Mouse (Mus musculus) hindbrain, embryonic 11.5 days (tissue): ENCODE data around the gene A230050P20Rik. TPM values are rescaled to one million over a fixed set of nuclear protein-coding genes. Genes with fewer than 3 reads are reported as not detected.

ENCODE experiments used
- polyA plus RNA-seq: library from polyadenylated mRNA; unstranded; fragments of >200 nt; fragmentation: Nextera tagmentation; extraction: Ambion mirVana; gene quantifications from 2 replicates; pipeline ENCODE4 v1.2.1, GENCODE M21; 2014

A230050P20Rik gene
- polyA plus RNA-seq, 1 experiment from 2014 or later = 0.97 TPM

Other genes with a start within 250 kb of the A230050P20Rik start
- gene Ubl5, start 225.8 kb upstream of the A230050P20Rik start, polyA plus RNA-seq = 448 and 456 TPM in 2 replicates
- 12.6 and 14.3 TPM in 2 replicates for gene Fbxl12, start 223.9 kb upstream of the A230050P20Rik start, polyA plus RNA-seq
- 65.2 and 65.9 TPM in 2 replicates for gene Pin1, start 216.5 kb upstream of the A230050P20Rik start, polyA plus RNA-seq
- 64.4 and 65.1 TPM in 2 replicates for gene Olfm2, start 122.3 kb upstream of the A230050P20Rik start, polyA plus RNA-seq
- 0.32 and 0.66 TPM in 2 replicates for gene Col5a3, start 53.6 kb upstream of the A230050P20Rik start, polyA plus RNA-seq
- gene Rdh8, start 50.1 kb upstream of the A230050P20Rik start, polyA plus RNA-seq = not detected in 2 replicates
- gene Angptl6, start 11.1 kb downstream of the A230050P20Rik start, polyA plus RNA-seq = 4.3 and 4.9 TPM in 2 replicates
- gene Ppan, start 19.5 kb downstream of the A230050P20Rik start, polyA plus RNA-seq = 55.9 and 57.8 TPM in 2 replicates
- 342 and 364 TPM in 2 replicates for gene Eif3g, start 30.0 kb downstream of the A230050P20Rik start, polyA plus RNA-seq
- gene Dnmt1, start 91.2 kb downstream of the A230050P20Rik start, polyA plus RNA-seq = 65.6 and 82.9 TPM in 2 replicates
- gene S1pr2, start 108.1 kb downstream of the A230050P20Rik start, polyA plus RNA-seq = 23.4 TPM in 2 replicates
- gene Mrpl4, start 134.1 kb downstream of the A230050P20Rik start, polyA plus RNA-seq = 120 and 132 TPM in 2 replicates
- gene Icam1, start 147.3 kb downstream of the A230050P20Rik start, polyA plus RNA-seq = 4.3 and 4.5 TPM in 2 replicates
- 5.4 and 5.7 TPM in 2 replicates for gene Icam4, start 160.7 kb downstream of the A230050P20Rik start, polyA plus RNA-seq
- gene Icam5, start 163.4 kb downstream of the A230050P20Rik start, polyA plus RNA-seq = 0.24 TPM in 1 of 2 replicates, not detected in the other
- 0.45 and 2.7 TPM in 2 replicates for gene Zglp1, start 198.5 kb downstream of the A230050P20Rik start, polyA plus RNA-seq
- gene Gm49373, start 204.5 kb downstream of the A230050P20Rik start, polyA plus RNA-seq = 0.40 and 1.0 TPM in 2 replicates
- gene Fdx1l, start 205.0 kb downstream of the A230050P20Rik start, polyA plus RNA-seq = 46.1 and 53.2 TPM in 2 replicates
- 2.0 and 2.3 TPM in 2 replicates for gene Gm38431, start 223.4 kb downstream of the A230050P20Rik start, polyA plus RNA-seq
- gene Raver1, start 223.4 kb downstream of the A230050P20Rik start, polyA plus RNA-seq = 60.2 and 60.7 TPM in 2 replicates